Mouse (Mus musculus) brain, embryonic 14.5 days (tissue): ENCODE data around the gene Arnt2.

Experiments used
- CTCF ChIP-seq: fragments of 200-500 bp; IDR thresholded peaks from 2 replicates; pipeline ENCODE4 v1.5.1; 2012; ENCODE audit warnings: inconsistent platforms, mild to moderate bottlenecking, moderate library complexity, borderline replicate concordance; ENCODE audit not compliant: insufficient read depth, insufficient read length; ENCODE audit errors: extremely low read depth
- POLR2A ChIP-seq: fragments of 200-500 bp; IDR thresholded peaks from 2 replicates; pipeline ENCODE4 v1.6.1; 2012; ENCODE audit warnings: mild to moderate bottlenecking, inconsistent platforms, borderline replicate concordance; ENCODE audit not compliant: poor library complexity, insufficient read depth, insufficient read length, severe bottlenecking; ENCODE audit errors: extremely low read depth

- TF ChIP-seq POLR2A: no peak
- no peak for TF ChIP-seq CTCF
Measured at GRCm38 (mm10) chr7:84349976-84350375, 60.0 kb downstream of the Arnt2 start.
